Mouse (Mus musculus): ENCODE measurements around the gene Ap1b1. TPM values are rescaled to one million over a fixed set of nuclear protein-coding genes. Genes with fewer than 3 reads are reported as not detected.

Ap1b1 gene
- total RNA-seq, 2 experiments from 2014 or later, result 144 to 147 TPM

DNA sequence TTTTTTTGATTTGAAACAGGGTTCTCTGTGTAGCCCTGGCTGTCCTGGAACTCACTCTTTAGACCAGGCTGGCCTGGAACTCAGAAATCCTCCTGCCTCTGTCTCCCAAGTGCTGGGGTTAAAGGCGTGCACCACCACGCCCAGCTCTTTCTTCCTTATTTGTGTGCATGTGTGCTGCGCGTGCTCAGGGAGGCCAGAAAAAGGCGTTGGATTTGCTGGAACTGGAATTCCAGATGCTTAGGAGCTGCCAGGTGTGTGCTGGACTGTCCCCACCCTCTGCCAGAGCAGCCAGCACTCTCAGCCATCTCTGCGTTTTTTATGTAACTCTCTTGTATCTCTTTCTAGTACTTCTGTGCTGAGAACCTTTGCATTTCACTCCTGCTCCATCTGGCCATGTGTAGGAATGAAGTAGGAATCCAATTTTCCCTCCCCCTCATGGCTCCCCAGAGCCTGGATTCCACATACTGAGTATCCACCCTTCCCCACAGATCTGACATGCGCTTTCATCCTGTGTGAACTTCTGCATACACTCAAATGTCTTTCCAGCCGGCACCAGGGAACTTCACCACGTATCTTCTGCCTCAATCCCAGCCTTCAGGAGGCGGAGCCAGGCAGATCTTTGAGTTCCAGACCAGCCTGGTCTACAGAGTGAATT is 65.7 kb downstream of the Ap1b1 start:
- TF ChIP-seq CTCF (conservative IDR thresholded peaks at IDR 0.05), result no peak
- DNase-seq (ENCODE audit: low spot score in 2 of 2), result peak in 1 of 2 experiments; percentile 83
- Histone ChIP-seq H3K27ac (peak overlapping the region; percentile 86), H3K4me3 (no peak overlapping the region)

DNA sequence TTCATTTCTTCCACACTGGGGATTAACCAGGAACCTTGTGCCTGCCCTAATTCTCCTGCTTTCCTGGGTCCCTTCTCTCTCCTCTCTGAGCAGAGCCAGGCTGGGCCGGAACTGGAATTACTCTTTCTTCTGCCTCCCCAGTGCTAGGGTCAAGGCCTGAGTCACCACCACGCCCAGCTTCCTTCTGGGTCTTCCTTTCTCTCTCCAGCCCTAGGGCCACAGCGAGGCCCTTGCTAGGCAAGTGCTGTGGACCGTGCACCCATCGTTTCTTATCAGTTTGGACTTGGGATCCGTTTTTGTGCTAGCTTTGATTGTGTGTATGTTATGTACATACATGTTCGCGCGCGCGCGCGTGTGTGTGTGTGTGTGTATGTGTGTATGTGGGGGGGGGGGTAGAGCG is 67.5 kb downstream of the Ap1b1 start:
- no peak for DNase-seq (ENCODE audit: low spot score in 2 of 2)
- H3K27ac ChIP-seq, result 0 out of 2 replicates have a peak overlapping the region, but pooled peaks have one; percentile 18
- H3K4me3 ChIP-seq, result no peak overlapping the region
- no peak for TF ChIP-seq CTCF (conservative IDR thresholded peaks at IDR 0.05)

DNA sequence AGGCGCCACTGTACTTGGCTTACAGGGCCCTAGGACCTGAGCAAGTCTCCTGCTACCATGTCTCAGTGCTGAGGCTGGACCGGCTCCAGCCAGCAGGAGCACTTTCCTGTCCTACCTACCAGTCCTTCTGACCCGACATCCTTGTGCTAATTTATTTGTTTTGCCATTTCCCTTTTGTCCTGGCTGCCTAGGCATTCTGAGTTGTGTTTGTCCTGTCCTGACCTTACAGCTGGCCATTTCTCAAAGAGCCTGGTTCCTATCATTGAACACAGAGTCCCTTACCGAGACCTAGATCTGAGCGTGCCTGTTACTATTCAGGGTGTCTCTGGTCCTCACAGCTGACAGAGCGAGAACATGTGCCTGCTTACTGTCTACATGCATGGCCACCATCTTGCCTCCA is 68.2 kb downstream of the Ap1b1 start:
- Histone ChIP-seq H3K27ac (peak overlapping the region; percentile 93; the same call in 1 of the 2 replicates), H3K4me3 (no peak overlapping the region)
- no peak for TF ChIP-seq CTCF (conservative IDR thresholded peaks at IDR 0.05)
- no peak for DNase-seq (ENCODE audit: low spot score in 2 of 2)

DNA sequence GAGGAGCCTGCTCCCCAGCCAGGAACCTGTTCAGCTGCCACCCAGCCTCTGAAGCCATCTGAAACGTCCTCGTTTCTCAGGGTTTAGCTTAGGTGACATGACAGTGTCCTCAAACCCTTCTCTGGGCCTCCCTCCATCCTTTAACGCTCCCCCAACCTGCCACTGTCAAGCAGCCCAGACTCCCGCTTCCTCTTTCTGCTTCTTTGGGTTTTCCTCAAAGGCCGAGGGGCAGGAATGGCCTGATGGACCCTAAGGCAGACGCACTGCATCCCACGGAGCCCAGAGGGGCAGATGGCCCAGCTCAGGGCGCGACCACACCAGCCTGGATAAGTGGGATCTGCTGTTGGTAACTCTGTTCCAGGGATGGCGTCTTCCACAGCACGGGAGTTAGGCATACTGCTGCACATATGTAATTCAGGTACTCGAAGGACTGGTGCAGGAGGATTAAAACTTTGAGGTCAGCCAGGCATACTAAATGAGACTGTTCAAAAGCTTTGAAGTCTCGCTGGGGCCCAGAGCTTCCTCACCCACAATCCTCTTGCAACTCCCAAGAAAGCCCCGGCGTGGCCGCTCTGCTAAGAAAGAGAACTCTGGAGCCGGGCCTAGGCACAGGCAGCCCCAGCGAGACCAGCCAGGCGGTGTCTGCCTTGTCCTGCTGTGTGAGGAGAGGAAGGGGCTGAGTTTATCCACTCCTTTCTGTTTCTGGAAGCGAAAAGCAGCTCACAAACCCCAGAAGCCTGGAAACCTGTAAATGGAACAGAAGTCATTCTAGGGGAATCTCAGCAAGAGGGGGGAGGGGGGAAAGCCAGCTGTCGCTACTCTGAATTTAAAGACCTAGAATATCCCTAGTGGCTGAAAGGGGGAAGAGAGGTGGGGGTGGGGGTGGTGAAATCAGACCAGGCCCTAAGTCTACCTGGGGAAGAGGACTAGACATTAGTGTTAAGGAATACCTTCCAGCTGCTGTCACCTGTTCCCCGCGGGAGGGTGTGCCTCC is 69.6 kb downstream of the Ap1b1 start:
- peak; percentile 48 for TF ChIP-seq CTCF (conservative IDR thresholded peaks at IDR 0.05)
- Histone ChIP-seq H3K27ac (peak overlapping the region; percentile 93), H3K4me3 (peak overlapping the region; percentile 92)
- DNase-seq (ENCODE audit: low spot score in 2 of 2), result no peak

DNA sequence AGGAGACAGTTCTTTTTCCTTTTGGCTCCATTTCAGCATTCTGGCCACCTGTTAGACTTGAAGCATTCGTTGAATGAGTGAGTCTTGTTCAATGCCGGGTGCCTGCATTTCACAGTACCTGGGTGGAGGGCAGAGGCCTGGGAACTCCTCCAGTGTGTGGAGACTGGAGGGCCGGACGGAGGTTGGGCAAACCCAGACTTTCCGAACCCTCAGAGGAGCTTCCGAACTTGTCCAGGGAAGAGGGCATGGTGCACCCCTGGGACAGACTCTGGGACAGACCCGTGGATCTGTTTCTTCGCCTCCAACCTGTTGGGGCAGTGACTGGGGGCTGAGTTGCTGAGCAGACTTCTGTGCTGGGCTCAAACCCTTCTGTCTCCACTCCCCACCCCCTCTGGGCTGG is 70.4 kb downstream of the Ap1b1 start:
- H3K27ac ChIP-seq, result peak overlapping the region; percentile 93
- no peak for TF ChIP-seq CTCF (conservative IDR thresholded peaks at IDR 0.05)
- DNase-seq (ENCODE audit: low spot score in 2 of 2), result no peak
- H3K4me3 ChIP-seq, result peak overlapping the region; percentile 92

DNA sequence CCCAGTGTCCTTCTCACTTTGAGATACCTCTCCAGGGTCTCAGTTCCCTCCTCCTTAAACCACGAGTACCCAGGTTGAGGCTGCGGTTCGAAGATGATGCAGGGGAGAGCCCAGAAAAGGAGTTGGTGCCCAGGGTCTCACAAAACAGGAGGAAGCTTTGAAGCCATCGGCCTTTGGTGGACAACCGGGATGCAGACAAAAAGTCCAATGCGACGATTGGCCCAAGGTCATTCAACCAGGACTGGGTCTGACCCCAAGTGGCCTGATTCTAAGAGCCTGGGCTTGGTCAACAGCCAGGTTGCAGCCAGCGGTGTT is 70.9 kb downstream of the Ap1b1 start:
- H3K4me3 ChIP-seq, result peak overlapping the region; percentile 92
- DNase-seq (ENCODE audit: low spot score in 2 of 2), result no peak
- H3K27ac ChIP-seq, result peak overlapping the region; percentile 93
- no peak for TF ChIP-seq CTCF (conservative IDR thresholded peaks at IDR 0.05)

DNA sequence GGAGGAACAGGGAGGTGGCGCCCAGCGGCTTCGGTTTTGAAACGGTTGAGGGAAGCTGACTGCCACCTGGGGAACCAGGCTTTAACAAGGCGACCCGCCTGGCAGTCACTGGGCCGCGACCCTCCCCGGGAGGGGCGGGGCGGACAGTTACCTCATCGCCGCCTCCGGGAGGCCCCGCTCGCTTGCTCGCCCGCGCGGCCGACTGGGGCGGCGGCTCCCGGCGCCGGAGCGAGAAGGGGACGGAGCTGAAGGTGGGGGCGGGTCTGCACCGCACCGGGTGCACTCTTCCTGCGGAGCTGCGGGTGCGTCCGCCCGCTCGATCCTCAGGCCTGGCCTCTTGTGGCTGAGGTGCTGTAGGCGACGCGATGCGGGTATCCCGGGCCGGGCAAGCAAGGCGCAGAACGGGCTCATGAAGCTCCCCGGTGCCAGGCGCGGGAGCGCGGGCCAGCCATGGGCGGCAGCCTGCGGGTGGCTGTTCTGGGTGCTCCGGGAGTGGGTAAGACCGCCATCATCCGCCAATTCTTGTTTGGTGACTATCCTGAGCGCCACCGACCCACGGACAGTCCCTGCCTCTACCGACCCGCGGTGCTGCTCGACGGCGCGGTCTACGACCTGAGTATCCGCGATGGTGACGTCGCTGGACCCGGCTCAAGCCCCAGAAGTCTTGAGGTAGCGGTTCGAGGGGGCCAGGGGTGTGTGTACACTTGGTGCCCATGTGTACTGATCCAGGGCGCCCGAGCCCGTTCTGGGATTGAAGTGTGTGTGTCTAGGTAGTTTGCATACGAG is 71.4 kb downstream of the Ap1b1 start, which contains the start of gene Rasl10a:
Rasl10a (plus strand) TSS at position 273 of the 786 bp plus-strand sequence.
- DNase-seq (ENCODE audit: low spot score in 2 of 2), result peak; percentile 46 to 50
- no peak; the same call in 1 of the 2 replicates for TF ChIP-seq CTCF (conservative IDR thresholded peaks at IDR 0.05)
- peak within 1 kb of the TSS; percentile 92 for H3K4me3 ChIP-seq
- H3K27ac ChIP-seq, result peak within 1 kb of the TSS; percentile 93

DNA sequence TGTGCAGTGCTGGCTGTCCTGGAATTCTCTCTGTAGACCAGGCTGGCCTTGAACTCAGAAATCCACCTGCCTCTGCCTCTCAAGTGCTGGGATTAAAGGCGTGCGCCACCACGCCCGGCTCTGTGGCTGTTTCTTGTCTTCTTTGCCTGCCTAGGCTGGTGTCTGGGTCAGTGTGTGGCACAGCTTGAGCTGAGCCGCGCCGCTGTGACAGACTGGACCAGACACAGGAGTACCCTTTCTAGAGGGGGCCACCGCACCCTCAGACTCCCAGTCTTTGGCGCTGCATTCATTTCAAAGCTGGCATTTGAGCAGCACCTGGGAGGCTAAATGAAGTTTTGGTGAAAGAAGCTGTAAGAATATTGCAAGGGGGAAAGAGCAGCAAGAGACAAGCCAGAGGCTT is 72.2 kb downstream of the Ap1b1 start:
- TF ChIP-seq CTCF (conservative IDR thresholded peaks at IDR 0.05), result no peak
- no peak for DNase-seq (ENCODE audit: low spot score in 2 of 2)

DNA sequence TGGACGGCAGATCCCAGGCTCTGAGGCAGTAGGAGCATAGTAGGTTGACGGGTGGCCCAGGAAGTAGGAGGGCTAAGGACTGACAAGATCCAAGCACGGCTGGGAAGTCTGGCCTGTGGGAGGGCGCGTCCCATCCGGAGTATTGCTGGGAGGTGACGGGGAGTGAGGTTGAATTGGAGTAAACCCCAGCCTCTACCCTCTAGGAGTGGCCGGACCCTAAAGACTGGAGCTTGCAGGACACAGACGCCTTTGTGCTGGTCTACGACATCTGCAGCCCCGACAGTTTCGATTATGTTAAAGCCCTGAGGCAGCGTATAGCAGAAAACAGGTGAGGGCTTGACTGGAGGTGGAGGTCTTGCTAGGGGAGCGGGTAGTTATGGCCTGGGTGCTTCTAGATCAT is 72.6 kb downstream of the Ap1b1 start:
- TF ChIP-seq CTCF (conservative IDR thresholded peaks at IDR 0.05), result no peak
- no peak for DNase-seq (ENCODE audit: low spot score in 2 of 2)
- peak overlapping the region; percentile 92 for H3K4me3 ChIP-seq
- peak overlapping the region; percentile 93 for H3K27ac ChIP-seq

More for the DNA sequence above, 72.2 kb downstream of the Ap1b1 start:
- H3K27ac ChIP-seq, result peak overlapping the region; percentile 93
- H3K4me3 ChIP-seq, result peak overlapping the region; percentile 92

DNA sequence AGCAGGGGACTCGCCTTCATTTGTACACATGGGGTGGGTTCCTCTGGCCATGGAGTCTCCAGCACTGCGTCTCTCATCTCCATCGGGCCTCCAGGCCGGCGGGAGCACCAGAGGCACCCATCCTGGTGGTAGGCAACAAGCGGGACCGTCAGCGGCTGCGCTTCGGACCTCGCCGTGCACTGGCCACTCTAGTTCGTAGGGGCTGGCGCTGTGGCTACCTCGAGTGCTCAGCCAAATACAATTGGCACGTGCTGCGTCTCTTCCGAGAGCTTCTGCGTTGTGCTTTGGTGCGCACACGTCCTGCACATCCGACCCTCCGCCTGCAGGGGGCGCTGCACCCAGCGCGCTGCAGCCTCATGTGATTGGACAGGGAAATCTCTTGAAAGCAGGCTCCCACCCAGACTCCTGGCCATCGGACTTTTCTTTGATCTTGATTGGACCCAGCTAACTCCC is 73.1 kb downstream of the Ap1b1 start:
- DNase-seq (ENCODE audit: low spot score in 2 of 2), result peak; percentile 69 to 82
- TF ChIP-seq CTCF (conservative IDR thresholded peaks at IDR 0.05), result peak; percentile 98
- peak overlapping the region; percentile 93 for H3K27ac ChIP-seq
- H3K4me3 ChIP-seq, result peak overlapping the region; percentile 92

DNA sequence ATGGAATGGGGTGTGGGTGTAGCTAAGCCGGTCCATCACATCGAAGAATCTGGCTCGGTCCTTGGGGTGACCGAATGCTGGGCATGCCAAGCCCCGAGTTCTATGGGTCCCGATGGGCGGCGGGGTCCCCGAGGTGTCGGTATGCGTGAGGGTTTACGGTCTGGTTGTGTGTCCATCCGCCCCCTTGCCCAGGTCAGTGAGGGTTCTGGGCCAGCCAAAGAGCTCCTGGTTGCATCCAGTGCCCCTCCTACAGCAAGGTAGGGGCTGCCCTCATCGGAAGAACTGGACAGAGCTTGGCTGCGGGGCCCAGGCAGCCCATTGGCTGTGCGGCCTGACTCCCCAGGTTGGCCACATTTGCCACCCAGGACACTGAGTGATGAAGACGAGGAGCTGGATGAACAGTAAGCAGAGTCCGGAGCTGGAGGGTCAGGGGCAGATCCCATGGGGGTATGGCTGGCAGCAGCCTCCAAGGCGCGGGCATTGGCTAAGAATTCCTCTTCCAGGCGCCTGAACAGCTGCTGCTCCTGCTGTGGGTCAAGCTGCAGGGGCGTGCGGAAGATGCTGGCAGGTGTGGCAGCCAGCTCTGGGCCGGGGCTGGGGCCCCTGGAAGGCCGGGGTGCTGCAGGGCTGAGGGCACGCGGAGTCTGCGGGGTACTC is 74.3 kb downstream of the Ap1b1 start:
- Histone ChIP-seq H3K27ac (peak overlapping the region; percentile 93), H3K4me3 (peak overlapping the region; percentile 92)
- DNase-seq (ENCODE audit: low spot score in 2 of 2), result no peak
- no peak for TF ChIP-seq CTCF (conservative IDR thresholded peaks at IDR 0.05)
